Mouse (Mus musculus): ENCODE results near the gene Pigq.
A peak's percentile ranks its signal among the peaks of the same experiment; 100 is the strongest.

The Pigq gene

DNA sequence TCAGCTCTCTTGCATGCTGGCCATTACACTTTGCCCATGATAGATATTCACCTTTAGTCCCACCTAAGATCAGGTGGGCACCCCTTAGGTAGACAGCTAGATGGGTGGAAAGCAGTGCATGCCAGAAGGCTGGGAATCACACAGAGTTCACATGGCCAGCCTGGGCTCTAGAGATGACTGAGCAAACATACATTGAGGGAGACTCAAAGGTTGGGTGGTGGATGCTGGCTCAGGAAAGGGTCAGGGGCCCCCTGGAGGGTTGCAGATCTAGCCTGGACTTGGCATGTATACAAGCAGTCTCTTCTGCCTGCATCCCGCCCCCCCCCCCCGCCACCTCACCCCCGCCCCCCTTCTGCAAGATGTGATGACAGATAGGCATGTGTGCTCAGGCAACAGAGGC is 6.0 kb upstream of the Pigq start:
- no peaks in the 10 kb centered on the region for H3K27me3 ChIP-seq (ENCODE audit: control insufficient read depth, insufficient read depth, low read length, poor library complexity, severe bottlenecking)
- no peak for DNase-seq (ENCODE audit: low read depth, low spot score)
- no peaks in the 10 kb centered on the region for H3K36me3 ChIP-seq (ENCODE audit: control insufficient read depth, insufficient read depth, low read length, poor library complexity, severe bottlenecking)

DNA sequence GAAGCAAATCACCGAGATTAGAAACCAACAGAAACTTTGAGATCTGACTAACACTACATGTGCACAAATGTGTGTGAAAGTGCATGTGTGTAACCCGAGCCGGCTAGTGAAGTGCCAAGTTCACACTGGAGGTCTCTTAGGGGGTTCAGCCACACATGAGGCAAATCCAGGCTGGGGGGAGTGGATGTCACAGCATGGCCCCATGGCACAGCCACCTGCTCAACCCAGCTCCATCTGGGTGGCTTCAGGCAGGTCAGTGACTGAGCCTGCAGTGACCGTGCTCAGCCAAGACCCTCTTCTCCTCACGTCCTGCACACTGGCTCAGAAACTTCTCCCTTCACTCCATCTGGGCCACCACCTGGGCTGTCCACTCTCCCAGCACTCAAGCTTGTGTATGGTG is 5.2 kb upstream of the Pigq start:
- no peak for DNase-seq (ENCODE audit: low read depth, low spot score)
- Histone ChIP-seq H3K27me3 (ENCODE audit: control insufficient read depth, insufficient read depth, low read length, poor library complexity, severe bottlenecking) (no peaks in the 10 kb centered on the region), H3K36me3 (ENCODE audit: control insufficient read depth, insufficient read depth, low read length, poor library complexity, severe bottlenecking) (no peaks in the 10 kb centered on the region)

DNA sequence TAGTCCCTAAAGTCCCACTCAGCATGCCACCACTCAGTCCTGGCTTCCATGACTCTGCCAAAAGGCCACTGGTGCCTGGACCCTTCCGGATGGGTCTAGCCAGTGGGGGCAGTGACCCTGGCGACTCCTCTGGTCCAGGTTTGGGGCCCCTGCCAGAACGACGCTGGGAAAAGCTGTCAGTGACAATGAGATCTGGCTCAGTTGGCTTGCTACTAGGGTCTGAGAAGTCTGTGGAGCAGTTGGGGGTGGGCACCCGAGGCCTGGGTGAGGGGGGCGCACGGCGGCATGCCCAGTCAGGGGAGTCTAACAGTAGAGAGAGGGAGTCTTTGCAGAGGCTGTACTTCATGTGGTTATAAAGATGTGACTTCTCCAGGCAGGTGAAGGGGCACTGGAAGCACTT is 3.3 kb upstream of the Pigq start:
- Histone ChIP-seq H3K36me3 (ENCODE audit: control insufficient read depth, insufficient read depth, low read length, poor library complexity, severe bottlenecking) (no peaks in the 10 kb centered on the region), H3K27me3 (ENCODE audit: control insufficient read depth, insufficient read depth, low read length, poor library complexity, severe bottlenecking) (no peaks in the 10 kb centered on the region)
- DNase-seq (ENCODE audit: low read depth, low spot score) = no peak

DNA sequence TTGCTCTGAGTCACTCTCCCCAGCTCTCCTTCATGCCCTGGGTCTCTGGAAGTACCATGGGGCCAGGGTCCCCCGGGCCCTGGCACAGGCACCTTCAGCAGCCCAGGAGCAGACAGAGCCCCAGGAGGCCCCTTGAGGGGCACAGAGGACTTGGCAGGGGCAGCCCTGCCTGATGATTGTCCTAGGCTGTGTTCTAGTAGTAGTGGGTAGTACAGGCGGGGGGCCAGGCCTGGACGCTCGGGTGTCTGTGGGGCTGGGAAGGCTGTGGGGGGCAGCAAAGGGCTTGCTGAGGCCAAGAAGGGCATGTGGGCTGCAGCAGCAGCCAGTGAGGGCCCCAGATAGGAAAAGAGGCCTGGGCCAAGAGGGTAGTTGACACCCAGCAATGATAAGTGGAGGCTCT is 2.8 kb upstream of the Pigq start:
- Histone ChIP-seq H3K27me3 (ENCODE audit: control insufficient read depth, insufficient read depth, low read length, poor library complexity, severe bottlenecking) (no peaks in the 10 kb centered on the region), H3K36me3 (ENCODE audit: control insufficient read depth, insufficient read depth, low read length, poor library complexity, severe bottlenecking) (no peaks in the 10 kb centered on the region)
- no peak for DNase-seq (ENCODE audit: low read depth, low spot score)

DNA sequence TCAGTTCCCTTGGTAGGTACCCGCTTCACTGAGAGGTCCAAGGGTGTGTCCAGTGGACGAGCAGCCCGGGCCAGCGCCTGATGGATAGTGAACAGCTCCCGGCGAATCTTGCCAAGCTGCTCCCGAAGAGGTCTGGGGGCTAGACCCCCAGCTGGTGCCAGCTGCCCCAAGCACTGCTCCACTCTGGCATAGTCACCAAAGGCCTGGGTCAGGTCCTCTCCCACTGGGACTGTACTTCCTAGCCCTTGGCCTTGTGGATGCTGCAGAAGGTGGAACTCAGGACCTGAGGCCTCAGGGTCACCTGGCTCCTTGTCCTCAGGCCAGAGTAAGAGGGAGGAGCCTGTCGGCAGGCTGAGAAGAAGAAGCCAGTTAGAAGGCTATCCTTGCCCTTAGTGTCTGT is 2.2 kb upstream of the Pigq start:
- H3K36me3 ChIP-seq (ENCODE audit: control insufficient read depth, insufficient read depth, low read length, poor library complexity, severe bottlenecking) = no peaks in the 10 kb centered on the region
- no peaks in the 10 kb centered on the region for H3K27me3 ChIP-seq (ENCODE audit: control insufficient read depth, insufficient read depth, low read length, poor library complexity, severe bottlenecking)
- no peak for DNase-seq (ENCODE audit: low read depth, low spot score)

DNA sequence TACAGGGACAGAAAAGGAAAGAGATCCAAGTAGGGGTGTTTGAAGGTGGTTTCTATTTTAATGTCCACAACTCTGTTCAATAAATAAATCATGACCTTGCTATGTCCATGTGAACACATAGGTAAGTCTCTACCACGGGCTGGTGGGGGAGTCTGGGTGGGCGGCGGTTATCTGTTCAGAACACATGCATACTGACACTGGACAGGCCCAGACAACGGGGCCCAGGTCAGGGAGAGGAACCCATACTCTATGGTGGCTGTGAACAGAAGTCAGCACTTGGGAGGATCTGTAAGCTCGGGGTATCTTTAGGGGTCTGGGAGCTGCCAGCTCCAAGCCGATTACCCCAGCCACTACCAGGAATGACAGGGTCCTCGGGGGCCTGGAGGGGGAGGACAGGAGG is 1.6 kb upstream of the Pigq start:
- no peaks in the 10 kb centered on the region for H3K36me3 ChIP-seq (ENCODE audit: control insufficient read depth, insufficient read depth, low read length, poor library complexity, severe bottlenecking)
- no peaks in the 10 kb centered on the region for H3K27me3 ChIP-seq (ENCODE audit: control insufficient read depth, insufficient read depth, low read length, poor library complexity, severe bottlenecking)
- no peak for DNase-seq (ENCODE audit: low read depth, low spot score)

DNA sequence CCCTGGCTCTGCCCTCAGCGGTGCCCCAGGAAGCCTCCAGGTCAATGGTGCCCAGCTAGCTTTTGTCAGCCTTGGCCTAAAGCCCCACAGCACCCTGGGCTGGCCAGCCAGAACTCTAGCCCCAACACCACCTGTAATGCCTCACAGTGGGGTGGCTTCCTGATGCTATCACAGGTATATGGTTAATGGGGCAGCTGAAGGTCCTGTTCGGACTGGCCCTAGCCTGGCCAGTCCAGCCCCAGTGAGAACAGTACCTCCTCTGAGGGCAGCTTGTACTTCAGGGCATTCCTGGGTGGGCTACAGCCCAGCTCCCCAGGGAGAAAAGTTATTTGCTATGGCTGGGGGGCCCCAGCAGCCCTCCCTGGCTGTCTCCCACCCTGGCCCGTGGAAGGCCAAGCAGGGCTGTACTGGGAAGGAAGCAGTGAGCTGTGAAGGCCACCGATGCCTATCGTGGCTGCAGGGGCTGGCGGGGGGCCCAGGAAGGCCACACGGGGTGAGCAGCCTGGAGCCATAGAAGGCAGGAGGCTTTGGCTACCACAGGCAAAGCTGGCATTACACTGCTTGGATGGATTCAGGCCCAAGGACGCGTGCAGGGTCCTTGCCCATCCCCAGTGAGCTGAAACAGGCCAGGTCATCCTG is 900 bp upstream of the Pigq start:
- DNase-seq (ENCODE audit: low read depth, low spot score) = no peak
- Histone ChIP-seq H3K36me3 (ENCODE audit: control insufficient read depth, insufficient read depth, low read length, poor library complexity, severe bottlenecking) (no peaks in the 10 kb centered on the region), H3K27me3 (ENCODE audit: control insufficient read depth, insufficient read depth, low read length, poor library complexity, severe bottlenecking) (no peaks in the 10 kb centered on the region)

DNA sequence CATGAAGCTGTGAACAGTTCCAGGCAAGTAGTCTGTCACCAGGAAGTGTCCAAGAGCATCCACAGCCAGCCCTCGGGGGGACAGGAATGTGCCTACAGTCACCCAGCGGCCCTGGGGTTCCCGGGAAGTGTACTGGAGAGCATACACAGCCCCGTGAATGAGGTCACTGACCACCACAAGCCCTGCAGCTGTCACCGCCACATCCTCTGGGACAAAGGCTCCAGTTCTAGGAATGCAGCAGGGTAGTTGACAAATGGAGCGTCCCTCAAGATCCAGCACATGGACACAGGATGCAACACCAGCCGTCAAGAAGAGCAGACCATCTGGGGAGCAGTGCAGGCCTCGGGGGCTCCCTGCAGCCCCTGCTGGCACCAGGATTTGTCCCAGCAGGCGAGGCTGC is 967 bp downstream of the Pigq start:
- H3K36me3 ChIP-seq (ENCODE audit: control insufficient read depth, insufficient read depth, low read length, poor library complexity, severe bottlenecking) = no peaks in the 10 kb centered on the region
- H3K27me3 ChIP-seq (ENCODE audit: control insufficient read depth, insufficient read depth, low read length, poor library complexity, severe bottlenecking) = no peaks in the 10 kb centered on the region
- no peak for DNase-seq (ENCODE audit: low read depth, low spot score)

DNA sequence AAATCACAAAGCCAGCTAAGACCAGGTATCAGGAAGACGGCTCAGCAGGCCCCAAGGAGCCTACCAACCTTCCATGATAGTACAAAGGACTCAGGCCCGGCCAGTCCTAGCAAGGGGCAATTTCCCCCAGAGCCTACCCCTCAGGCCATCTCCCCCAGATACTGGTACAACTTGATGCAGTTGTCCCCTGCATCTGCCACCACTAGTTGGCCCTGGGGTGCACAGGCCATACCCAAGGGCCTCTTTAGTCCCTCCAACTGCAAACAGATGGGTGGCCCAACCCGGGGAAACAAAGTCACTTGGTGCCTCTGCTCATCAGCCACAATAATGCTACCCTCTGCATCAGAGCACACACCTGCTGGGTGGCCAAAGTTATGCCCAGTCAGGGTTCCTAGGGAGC is 1.5 kb downstream of the Pigq start:
- Histone ChIP-seq H3K36me3 (ENCODE audit: control insufficient read depth, insufficient read depth, low read length, poor library complexity, severe bottlenecking) (no peaks in the 10 kb centered on the region), H3K27me3 (ENCODE audit: control insufficient read depth, insufficient read depth, low read length, poor library complexity, severe bottlenecking) (no peaks in the 10 kb centered on the region)
- no peak for DNase-seq (ENCODE audit: low read depth, low spot score)

DNA sequence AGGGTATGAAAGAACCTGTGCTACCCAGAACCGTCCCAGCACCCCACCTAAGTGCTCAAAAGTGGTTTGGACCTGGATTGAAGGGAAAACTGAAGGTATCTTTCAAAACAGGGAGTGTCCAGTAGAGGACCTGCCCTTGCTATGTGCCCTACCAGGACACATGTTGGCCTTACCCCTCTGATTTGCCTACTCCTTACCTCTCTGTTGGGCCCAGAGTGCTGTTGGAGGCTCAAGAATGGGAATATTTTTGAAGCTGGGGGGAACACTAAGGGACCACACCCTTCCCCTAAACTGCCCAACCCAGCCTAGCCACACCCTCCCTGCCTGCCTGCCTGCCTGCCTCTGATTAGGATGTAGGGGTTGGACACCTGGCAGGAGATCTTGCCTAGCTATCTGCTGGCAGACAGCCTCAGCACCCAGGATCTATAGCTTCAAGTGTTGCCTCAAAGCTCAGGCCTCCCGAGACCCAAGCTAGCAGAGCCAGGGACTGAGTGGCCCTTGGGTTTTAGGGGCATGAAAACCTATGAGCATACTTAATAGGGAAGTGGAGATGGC is 2.1 kb downstream of the Pigq start:
- H3K27me3 ChIP-seq (ENCODE audit: control insufficient read depth, insufficient read depth, low read length, poor library complexity, severe bottlenecking) = no peaks in the 10 kb centered on the region
- no peak for DNase-seq (ENCODE audit: low read depth, low spot score)
- H3K36me3 ChIP-seq (ENCODE audit: control insufficient read depth, insufficient read depth, low read length, poor library complexity, severe bottlenecking) = no peaks in the 10 kb centered on the region

DNA sequence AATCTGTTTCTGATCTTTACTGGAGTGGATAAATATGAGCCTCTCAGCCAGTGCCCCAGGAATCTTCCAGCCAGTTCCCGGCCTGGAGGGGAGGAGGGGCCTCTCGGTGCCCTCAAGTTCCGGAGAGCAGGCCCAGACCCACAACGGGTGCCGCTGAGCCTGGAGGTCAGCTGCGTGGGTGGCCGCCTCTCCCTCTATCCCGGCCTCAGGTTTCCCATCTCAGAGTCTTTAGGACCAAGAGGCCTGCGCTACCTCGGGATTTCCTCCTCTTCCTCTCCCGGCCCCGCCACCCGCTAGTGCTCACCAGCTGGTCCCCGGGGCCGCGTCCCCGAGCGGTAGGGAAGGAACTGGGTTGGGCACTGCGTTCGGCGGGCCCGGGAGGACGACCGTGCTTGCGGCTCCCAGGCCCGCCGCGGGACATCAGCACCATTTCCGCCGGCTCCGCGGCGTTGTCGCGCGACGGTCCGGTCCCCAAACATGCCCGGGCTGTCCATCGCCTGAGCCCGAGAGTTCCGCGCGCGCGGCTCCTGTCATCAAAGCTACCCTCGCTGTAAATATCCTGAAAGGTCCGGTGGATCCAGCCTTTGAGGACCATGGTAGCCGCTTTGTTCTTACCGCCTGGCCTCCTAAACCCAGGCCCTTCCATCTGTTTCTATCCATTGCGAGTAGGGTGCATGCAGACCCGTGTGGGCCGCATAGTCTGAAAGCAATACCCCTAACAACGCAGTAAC is 3.1 kb downstream of the Pigq start:
- DNase-seq (ENCODE audit: low read depth, low spot score) = peak; percentile 77
- Histone ChIP-seq H3K36me3 (ENCODE audit: control insufficient read depth, insufficient read depth, low read length, poor library complexity, severe bottlenecking) (no peaks in the 10 kb centered on the region), H3K27me3 (ENCODE audit: control insufficient read depth, insufficient read depth, low read length, poor library complexity, severe bottlenecking) (no peaks in the 10 kb centered on the region)

DNA sequence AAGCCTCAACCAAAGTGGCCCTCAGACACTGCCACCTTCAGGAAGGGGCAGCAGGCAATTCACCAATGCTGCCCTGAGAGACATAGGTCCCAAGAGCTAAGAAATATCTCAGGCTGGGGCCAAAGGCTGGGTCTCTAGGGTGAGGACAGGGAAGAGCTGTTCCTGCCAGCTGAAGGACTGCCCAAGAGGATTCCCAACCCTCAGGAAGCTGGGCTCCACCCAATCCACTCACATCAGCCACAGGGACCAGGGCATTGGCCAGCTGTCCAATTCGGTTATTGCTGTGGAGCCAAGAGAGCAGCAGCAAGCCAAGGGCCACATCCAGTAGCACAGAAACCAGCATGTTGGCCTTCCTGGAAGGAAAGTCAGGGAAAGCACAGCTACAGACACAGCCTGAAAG is 10.2 kb downstream of the Pigq start:
- Histone ChIP-seq H3K36me3 (ENCODE audit: control insufficient read depth, insufficient read depth, low read length, poor library complexity, severe bottlenecking) (peaks cover 11% of the 10 kb centered on the region), H3K27me3 (ENCODE audit: control insufficient read depth, insufficient read depth, low read length, poor library complexity, severe bottlenecking) (no peaks in the 10 kb centered on the region)
- DNase-seq (ENCODE audit: low read depth, low spot score) = no peak

DNA sequence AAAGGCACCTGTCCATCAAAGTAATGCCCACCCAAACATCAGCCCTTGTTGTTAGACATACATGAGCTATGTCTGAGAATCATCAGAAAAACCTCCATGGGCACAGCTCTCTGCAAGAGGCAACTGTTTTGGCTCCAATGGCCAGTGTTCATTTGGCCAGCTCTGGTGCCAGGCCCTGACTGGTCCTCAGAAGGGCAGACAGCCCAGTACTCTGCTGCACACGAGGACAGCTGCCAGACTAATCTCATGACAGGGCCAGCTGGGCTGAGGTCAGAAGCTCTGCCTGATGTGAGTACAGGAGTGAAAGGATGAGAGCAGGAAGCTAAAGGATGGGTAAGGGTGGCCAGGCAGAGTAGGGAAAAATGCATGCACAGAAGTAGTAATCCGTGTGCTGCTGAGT is 19.4 kb downstream of the Pigq start:
- H3K27me3 ChIP-seq (ENCODE audit: control insufficient read depth, insufficient read depth, low read length, poor library complexity, severe bottlenecking) = no peaks in the 10 kb centered on the region
- no peak for DNase-seq (ENCODE audit: low read depth, low spot score)
- H3K36me3 ChIP-seq (ENCODE audit: control insufficient read depth, insufficient read depth, low read length, poor library complexity, severe bottlenecking) = no peaks in the 10 kb centered on the region; the same call in 1 of the 2 replicates

DNA sequence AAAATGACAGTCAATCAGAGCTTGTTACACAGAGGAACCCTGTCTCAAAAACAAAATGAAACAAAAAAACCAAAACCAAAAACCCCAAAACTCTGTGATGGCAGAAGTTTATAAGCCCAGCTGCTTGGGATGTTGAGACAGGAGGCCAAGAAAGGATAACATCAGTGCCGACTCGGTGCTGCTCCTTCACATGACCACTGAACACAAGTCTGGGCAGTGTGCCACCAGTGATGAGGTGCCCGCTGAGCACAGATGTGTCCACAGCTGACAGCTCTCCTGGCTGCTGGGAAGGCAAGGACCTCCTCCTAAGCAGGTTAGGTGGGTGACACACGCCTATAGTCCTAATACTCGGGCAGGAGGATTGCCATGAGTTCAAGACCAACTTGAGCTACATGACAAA is 22.6 kb downstream of the Pigq start:
- Histone ChIP-seq H3K27me3 (ENCODE audit: control insufficient read depth, insufficient read depth, low read length, poor library complexity, severe bottlenecking) (no peaks in the 10 kb centered on the region), H3K36me3 (ENCODE audit: control insufficient read depth, insufficient read depth, low read length, poor library complexity, severe bottlenecking) (no peaks in the 10 kb centered on the region)
- DNase-seq (ENCODE audit: low read depth, low spot score) = no peak

DNA sequence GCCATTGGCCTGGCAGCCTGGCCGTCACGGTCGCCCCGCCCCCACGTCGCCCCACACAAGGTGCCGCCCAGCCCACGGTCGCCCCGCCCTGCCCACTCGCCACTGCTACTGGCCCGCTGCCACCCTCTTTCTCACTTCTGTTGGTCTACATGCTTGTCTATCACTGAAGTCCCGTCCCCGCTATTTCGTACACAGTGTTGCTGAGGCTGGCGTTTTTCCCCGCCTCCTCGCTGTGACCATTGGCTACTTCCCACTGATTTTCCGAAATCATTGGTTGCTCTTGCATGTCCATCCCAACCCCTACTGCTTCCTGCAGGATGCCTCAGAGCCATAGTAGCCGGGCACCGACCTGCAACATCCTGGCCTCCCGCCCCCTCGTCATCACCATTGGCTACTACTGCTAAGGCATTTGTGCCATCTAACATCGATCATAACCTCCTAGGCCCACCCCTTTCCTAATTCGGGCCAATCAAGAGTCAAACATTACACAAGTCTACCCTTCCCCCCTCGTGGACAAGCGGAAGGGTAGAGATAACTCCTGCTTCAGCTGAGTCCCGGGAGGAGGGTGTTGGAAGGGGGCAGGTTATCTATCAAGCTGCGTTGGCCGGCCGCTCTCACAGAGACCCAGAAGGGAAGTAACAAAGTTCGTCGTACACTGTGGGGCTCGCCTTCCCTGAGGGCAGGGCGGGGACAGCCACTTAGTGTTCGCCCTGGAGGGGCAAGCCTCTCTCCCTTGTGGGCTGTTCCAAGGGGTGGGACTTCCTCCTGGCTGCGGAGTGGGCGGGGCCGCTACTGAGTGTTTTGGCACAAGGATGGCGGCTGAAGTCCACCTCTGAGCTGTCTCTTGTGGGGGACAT is 24.7 kb downstream of the Pigq start:
- Histone ChIP-seq H3K27me3 (ENCODE audit: control insufficient read depth, insufficient read depth, low read length, poor library complexity, severe bottlenecking) (no peaks in the 10 kb centered on the region), H3K36me3 (ENCODE audit: control insufficient read depth, insufficient read depth, low read length, poor library complexity, severe bottlenecking) (no peaks in the 10 kb centered on the region)
- peak; percentile 100 for DNase-seq (ENCODE audit: low read depth, low spot score)

Measured in splenic B cell, adult 2 months (primary cell).